Mouse (Mus musculus): ENCODE measurements around the gene Gars.

- no peak for TF ChIP-seq POLR2A (IDR thresholded peaks at IDR 0.05; ENCODE audit: insufficient read length, low read depth)
- no peak for TF ChIP-seq TCF12 (IDR thresholded peaks at IDR 0.05; ENCODE audit: insufficient read depth, poor library complexity, severe bottlenecking)
- no peak for TF ChIP-seq USF1 (IDR thresholded peaks at IDR 0.05; ENCODE audit: low read depth)
- TF ChIP-seq MYOD1 (IDR thresholded peaks at IDR 0.05; ENCODE audit: control insufficient read depth in 1 of 3, insufficient read length in 2 of 3, low read depth in 2 of 3), result no peak
- TF ChIP-seq MYOG (IDR thresholded peaks at IDR 0.05; ENCODE audit: control insufficient read depth in 1 of 3, insufficient read depth in 1 of 3, insufficient read length in 2 of 3, low read depth in 2 of 3), result no peak
- no peak for TF ChIP-seq POLR2AphosphoS2 (IDR thresholded peaks at IDR 0.05; ENCODE audit: insufficient read length, low read depth)
These were observed 34.2 kb upstream of the Gars start for GRCm38 (mm10) chr6:55003559-55003958.
